Mouse (Mus musculus) midbrain, embryonic 16.5 days (tissue): ENCODE measurements at regions not wholly inside any gene's neighbourhood (a gene's known extent, or its start where the extent isn't known, plus 50 kb on each side); places are given as distances from the start of the nearest gene placed in this dataset.
"Not testable (repeated sequence)": the region's sequence is repeated elsewhere in the genome, so short reads cannot be mapped to it uniquely, and the experiment has no call there.

Experiments used
- ATAC-seq: fragments of 200-750 bp; cut with Nextera tagmentation; 2 replicates; pipeline ENCODE4 v1.8.0; 2017; ENCODE audit warnings: moderate TSS enrichment
- H3K27ac ChIP-seq: fragments of 300-500 bp; sonication (generic); 2 replicates; pipeline ENCODE4 v1.5.1; 2014; ENCODE audit warnings: mild to moderate bottlenecking, low read length, mixed read lengths
- H3K27me3 ChIP-seq: fragments of 300-500 bp; sonication (generic); 2 replicates; pipeline ENCODE4 v1.6.1; 2014; ENCODE audit warnings: low read depth, low read length, mixed read lengths; ENCODE audit not compliant: control insufficient read depth, insufficient read depth
- H3K36me3 ChIP-seq: fragments of 300-500 bp; sonication (generic); 2 replicates; pipeline ENCODE4 v1.6.1; 2014; ENCODE audit warnings: mild to moderate bottlenecking, low read length, moderate library complexity, mixed read lengths; ENCODE audit not compliant: control insufficient read depth, insufficient read depth
- H3K4me1 ChIP-seq: fragments of 300-500 bp; sonication (generic); 2 replicates; pipeline ENCODE4 v1.6.1; 2014; ENCODE audit warnings: mild to moderate bottlenecking, low read length, mixed read lengths; ENCODE audit not compliant: control insufficient read depth, insufficient read depth
- H3K4me2 ChIP-seq: fragments of 300-500 bp; sonication (generic); 2 replicates; pipeline ENCODE4 v1.6.1; 2014; ENCODE audit warnings: mild to moderate bottlenecking, low read length, mixed read lengths
- H3K4me3 ChIP-seq: fragments of 300-500 bp; sonication (generic); 2 replicates; pipeline ENCODE4 v1.5.1; 2014; ENCODE audit warnings: low read depth, mild to moderate bottlenecking, low read length, moderate library complexity, mixed read lengths
- H3K9ac ChIP-seq: fragments of 300-500 bp; sonication (generic); 2 replicates; pipeline ENCODE4 v1.6.1; 2014; ENCODE audit warnings: low read depth, low read length, mixed read lengths
- H3K9me3 ChIP-seq: fragments of 300-500 bp; sonication (generic); replicated peaks from 2 replicates; pipeline ENCODE4 v1.6.1; 2014; ENCODE audit warnings: mild to moderate bottlenecking, low read length, mixed read lengths; ENCODE audit not compliant: control insufficient read depth, poor library complexity, severe bottlenecking
- WGBS: fragments of 180-500 bp; shearing (Covaris S2); extraction: QIAGEN DNeasy Blood & Tissue Kit; methylation state at CpG from one replicate; pipeline ENCODE4 v1.1.7; 2014; 5-methylcytosine and 5-hydroxymethylcytosine counted together

DNA sequence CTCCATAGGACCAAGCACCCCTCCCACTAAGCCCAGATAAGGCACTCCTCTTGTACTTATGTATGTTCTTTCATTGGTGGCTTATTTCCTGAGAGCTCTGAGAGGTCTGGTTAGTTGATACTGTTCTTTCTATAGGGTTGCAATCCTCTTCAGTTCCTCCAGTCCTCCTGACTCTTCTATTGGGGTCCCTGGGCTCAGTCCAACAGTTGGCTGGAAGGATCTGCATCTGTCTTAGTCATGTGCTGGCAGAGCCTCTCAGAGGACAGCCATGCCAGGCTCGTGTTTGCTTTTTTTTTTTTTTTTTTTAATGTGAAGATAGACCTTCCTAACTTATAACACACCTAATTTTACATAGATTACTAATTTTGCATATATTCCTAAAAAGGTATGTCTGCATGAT, 180.5 kb downstream of the Cd109 start:
- H3K4me2 ChIP-seq: no peak overlapping the region

DNA sequence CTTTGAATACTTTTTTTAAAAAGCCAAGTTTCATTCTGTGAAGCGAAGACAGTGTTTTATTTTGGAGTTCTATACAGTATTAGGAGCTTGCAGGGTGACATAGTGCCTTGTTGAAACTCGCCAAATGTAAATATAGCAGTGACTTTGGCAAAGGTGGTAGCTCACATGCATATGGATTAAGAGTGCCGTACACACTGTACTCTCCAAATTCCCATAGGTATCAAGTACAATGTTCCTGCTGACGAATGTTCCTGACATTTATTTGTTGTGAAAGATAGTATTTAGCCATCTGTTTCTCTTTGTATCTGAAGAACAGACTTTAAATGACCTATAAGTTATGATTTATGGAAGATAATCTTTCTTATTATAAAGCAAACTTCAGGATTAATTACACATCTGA, 201.9 kb downstream of the Cd109 start:
- no peaks in the 10 kb centered on the region for H3K27me3 ChIP-seq
- no peak for ATAC-seq
- H3K4me3 ChIP-seq: no peak overlapping the region
- H3K36me3 ChIP-seq: no peaks in the 10 kb centered on the region
- WGBS: 68% methylated on average over 4 of the region's 4 CpGs
- H3K27ac ChIP-seq: no peak overlapping the region
- no peaks in the 10 kb centered on the region for H3K4me1 ChIP-seq
- no peak overlapping the region for H3K9ac ChIP-seq
- no peaks in the 10 kb centered on the region for H3K9me3 ChIP-seq
- H3K4me2 ChIP-seq: no peak overlapping the region

More for the DNA sequence above, 180.5 kb downstream of the Cd109 start:
- no peak for ATAC-seq
- Histone ChIP-seq H3K4me3 (no peak overlapping the region), H3K9ac (no peak overlapping the region), H3K27me3 (no peaks in the 10 kb centered on the region), H3K4me1 (no peaks in the 10 kb centered on the region), H3K9me3 (no peaks in the 10 kb centered on the region), H3K36me3 (no peaks in the 10 kb centered on the region), H3K27ac (no peak overlapping the region)
- 64% methylated on average over 1 of the region's 1 CpGs for WGBS

DNA sequence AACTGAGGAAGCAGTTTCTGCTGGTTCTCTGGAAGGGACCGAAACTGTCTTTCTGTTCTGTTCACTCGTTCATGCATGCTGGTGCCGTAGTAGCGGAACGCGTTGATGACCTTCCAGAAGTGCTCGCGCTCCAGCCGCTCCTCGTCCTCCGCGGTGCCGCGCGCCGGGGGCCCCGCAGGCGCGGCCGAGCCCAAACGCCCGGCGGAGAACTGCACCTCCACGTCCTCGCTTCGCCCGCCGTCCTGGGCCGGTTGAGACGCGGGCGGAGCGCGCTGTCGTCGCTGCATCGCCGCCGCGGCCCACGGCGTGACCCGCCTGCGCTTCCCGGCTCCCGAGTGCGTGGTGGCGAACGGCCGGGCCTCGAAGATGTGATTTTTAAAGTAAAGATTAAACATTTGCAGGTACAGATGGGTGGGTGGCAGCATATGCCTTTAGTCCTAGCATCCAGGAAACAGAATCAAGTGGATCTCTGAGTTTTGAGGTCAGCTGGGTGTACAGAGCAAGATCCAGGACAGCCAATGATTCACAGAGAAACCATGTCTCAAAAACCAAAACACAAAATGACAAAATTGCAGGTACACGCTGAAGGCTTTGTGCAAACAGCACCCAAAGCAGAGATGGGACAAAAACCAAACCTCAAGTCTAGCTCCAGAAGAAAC, 206.3 kb downstream of the Cd109 start:
- peak; percentile 89 for ATAC-seq
- H3K27me3 ChIP-seq, H3K27ac ChIP-seq, H3K9me3 ChIP-seq, H3K4me1 ChIP-seq, H3K36me3 ChIP-seq: not testable (repeated sequence)
- WGBS: 8% methylated on average over 33 of the region's 52 CpGs
- peak overlapping the region; percentile 53 for H3K9ac ChIP-seq
- H3K4me2 ChIP-seq: peak overlapping the region; percentile 69
- peak overlapping the region; percentile 42 for H3K4me3 ChIP-seq

DNA sequence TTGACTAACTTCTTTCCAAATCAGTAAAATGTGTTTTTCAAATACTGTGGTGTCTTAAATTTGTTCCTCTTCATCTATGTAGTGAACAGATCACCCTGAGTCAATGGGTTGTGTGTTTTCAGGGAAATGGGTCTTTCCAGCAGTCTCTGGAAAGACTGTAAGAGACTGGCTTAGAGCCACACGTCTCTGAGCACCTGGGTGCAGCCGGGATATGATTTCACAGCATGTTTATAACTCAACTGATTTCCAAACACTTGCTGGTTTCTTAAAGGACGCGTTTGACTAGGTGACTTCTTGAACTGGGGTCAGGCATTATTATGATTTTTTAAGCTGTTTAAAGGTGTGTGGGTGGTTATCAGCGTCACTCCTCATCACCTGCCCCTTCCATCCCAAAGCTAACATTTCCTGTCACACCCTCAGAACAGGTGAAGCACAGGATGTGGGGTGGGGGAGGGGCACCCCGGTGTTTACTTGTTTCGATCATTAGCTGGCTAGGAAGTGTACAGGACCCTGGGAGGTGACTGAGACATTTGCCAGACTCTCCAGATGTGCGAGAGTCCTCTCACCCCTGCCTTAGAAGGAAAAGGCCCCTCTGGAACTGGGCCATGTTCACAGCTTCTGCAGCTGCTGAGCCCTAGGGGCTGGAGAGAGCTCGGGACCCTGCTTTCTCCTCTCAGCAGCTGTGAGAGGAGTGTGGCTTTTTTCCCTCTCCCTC, 229.8 kb downstream of the Cd109 start:
- Histone ChIP-seq H3K27ac (no peak overlapping the region), H3K4me2 (no peak overlapping the region), H3K4me1 (peaks cover 3% of the 10 kb centered on the region; the same call in 1 of the 2 replicates), H3K36me3 (no peaks in the 10 kb centered on the region), H3K9me3 (no peaks in the 10 kb centered on the region), H3K4me3 (no peak overlapping the region), H3K27me3 (no peaks in the 10 kb centered on the region), H3K9ac (no peak overlapping the region)
- WGBS: 68% methylated on average over 9 of the region's 9 CpGs
- 0 out of 2 replicates have a peak, but pooled peaks have one; percentile 17 for ATAC-seq

DNA sequence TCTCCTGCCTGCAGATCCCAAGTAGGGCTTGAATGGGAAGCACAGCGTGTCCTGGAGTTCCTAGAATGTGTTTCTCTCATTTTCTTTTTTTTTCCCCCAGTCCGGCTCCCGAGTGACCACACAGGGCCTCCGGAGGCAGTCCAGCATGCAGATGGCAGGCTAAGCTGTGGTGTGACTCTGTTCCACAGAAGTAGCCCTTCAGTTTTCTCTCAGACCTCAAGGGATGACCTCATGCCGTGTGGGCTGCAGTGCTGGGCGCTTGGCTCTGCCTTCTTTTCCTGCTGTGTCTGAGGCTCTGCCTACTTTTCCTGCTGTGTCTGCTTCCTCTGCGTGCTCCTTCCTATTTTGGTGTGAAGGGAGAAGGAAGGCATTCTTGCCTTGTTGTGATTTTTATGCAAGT, 230.8 kb downstream of the Cd109 start:
- no peaks in the 10 kb centered on the region for H3K36me3 ChIP-seq
- H3K9ac ChIP-seq: no peak overlapping the region
- H3K4me3 ChIP-seq: no peak overlapping the region
- no peak for ATAC-seq
- H3K9me3 ChIP-seq: no peaks in the 10 kb centered on the region
- WGBS: 23% methylated on average over 7 of the region's 7 CpGs
- peaks cover 3% of the 10 kb centered on the region; the same call in 1 of the 2 replicates for H3K4me1 ChIP-seq
- peak overlapping the region; percentile 32; the same call in 1 of the 2 replicates for H3K4me2 ChIP-seq
- H3K27me3 ChIP-seq: no peaks in the 10 kb centered on the region
- H3K27ac ChIP-seq: no peak overlapping the region

DNA sequence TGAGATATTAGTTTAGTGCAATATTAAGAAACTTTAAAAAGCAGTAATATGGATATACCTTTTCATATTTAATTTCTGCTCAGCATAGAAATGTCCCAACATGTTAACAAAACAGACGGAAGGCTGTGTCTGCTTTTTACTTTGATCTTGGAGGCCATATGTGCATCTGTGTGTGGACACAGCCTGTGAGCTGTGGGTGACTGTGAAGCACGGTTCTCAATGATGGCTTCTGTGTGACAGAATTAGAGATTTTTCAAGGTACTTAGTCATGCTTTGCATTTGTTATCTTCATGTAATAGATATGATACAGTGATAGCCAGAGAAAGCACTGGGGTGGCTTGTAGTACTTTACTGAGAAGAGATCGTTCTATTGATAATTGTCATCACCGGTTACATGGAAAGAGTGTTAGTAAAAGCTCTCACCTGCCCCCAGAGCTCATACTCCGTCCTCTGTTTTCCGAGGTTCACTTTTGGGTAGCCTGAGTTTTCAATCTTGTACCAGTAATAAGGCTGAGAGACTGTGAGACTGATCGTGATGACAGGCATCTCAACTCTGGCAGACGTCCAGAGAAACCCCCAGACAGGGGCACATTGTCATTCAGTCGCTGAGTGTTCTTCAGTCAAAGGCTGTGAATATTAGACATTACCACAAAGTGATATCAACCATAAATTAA, 232.7 kb downstream of the Cd109 start:
- WGBS: 37% methylated on average over 9 of the region's 9 CpGs
- H3K27me3 ChIP-seq: no peaks in the 10 kb centered on the region
- no peak overlapping the region for H3K4me3 ChIP-seq
- H3K36me3 ChIP-seq: no peaks in the 10 kb centered on the region
- no peaks in the 10 kb centered on the region for H3K9me3 ChIP-seq
- H3K4me1 ChIP-seq: peaks cover 3% of the 10 kb centered on the region; the same call in 1 of the 2 replicates
- no peak overlapping the region for H3K9ac ChIP-seq
- H3K27ac ChIP-seq: no peak overlapping the region
- H3K4me2 ChIP-seq: no peak overlapping the region
- ATAC-seq: peak; percentile 32; the same call in 1 of the 2 replicates

DNA sequence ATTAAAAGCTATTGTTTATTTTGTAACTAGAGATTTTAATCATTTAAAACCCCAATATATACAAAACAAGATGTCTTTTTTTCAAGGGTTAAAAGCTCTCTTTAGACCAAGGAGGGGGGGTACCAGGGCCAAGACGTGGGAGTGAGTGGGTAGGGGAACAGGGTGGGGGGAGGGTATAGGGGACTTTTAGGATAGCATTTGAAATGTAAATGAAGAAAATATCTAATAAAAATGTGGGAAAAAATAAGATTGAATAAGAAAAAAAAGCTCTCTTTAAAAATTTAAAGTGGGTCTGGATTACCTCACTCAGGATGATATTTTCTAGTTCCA, 233.2 kb downstream of the Cd109 start:
- H3K4me3 ChIP-seq, H3K4me1 ChIP-seq, H3K36me3 ChIP-seq, H3K27ac ChIP-seq, H3K4me2 ChIP-seq, ATAC-seq, H3K9ac ChIP-seq, H3K27me3 ChIP-seq, H3K9me3 ChIP-seq: not testable (repeated sequence)
- WGBS: 39% methylated on average over 1 of the region's 1 CpGs

DNA sequence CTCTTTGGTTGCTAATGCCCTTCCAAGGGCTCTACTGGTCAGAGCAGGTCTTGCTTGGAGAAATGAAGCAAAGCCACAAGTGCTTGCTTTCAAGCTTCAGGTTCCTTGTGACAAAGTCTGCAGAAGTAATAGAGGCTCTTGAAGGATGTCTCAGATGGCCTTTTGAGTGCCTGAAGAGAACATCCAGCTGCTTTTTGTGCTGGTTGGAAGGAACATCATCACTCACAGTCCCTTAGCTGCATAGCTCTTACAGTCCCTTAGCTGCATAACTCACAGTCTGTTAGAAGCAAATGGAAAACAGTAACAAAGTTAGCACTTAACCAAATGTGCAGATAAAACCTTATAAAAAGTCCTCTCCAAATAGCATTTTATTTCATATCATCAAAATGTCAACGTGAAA, 241.6 kb downstream of the Cd109 start:
- Histone ChIP-seq H3K4me1 (no peaks in the 10 kb centered on the region), H3K9me3 (no peaks in the 10 kb centered on the region), H3K27me3 (no peaks in the 10 kb centered on the region), H3K9ac (no peak overlapping the region), H3K4me3 (no peak overlapping the region), H3K27ac (no peak overlapping the region), H3K4me2 (no peak overlapping the region), H3K36me3 (no peaks in the 10 kb centered on the region)
- no peak for ATAC-seq
- 96% methylated on average over 1 of the region's 1 CpGs for WGBS

DNA sequence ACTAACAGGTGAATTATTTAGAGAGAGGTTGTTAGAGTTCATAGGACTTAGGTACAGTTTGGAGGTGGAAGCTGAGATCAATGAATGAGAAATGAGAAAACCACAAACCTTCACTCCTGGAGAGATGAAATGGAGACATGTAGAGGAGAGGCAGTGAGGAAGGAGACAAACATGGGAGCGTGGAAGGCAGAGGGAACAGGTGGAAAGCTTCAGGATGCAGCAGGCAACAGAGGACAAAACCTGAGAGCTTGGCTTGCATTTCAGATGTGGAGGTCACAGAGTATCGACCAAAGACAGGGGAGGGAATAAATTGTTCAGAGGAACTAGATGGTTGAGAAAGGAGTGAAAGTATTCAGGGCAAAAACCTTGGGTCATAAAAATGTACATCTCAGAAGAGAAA, 244.6 kb downstream of the Cd109 start:
- Histone ChIP-seq H3K36me3 (no peaks in the 10 kb centered on the region), H3K4me1 (no peaks in the 10 kb centered on the region), H3K9me3 (no peaks in the 10 kb centered on the region), H3K4me3 (no peak overlapping the region), H3K9ac (no peak overlapping the region), H3K27ac (no peak overlapping the region), H3K27me3 (no peaks in the 10 kb centered on the region), H3K4me2 (no peak overlapping the region)
- 89% methylated on average over 2 of the region's 2 CpGs for WGBS
- ATAC-seq: no peak
